9 mouse cellular contexts compared by ENCODE assay signal in the genomic region with DNA sequence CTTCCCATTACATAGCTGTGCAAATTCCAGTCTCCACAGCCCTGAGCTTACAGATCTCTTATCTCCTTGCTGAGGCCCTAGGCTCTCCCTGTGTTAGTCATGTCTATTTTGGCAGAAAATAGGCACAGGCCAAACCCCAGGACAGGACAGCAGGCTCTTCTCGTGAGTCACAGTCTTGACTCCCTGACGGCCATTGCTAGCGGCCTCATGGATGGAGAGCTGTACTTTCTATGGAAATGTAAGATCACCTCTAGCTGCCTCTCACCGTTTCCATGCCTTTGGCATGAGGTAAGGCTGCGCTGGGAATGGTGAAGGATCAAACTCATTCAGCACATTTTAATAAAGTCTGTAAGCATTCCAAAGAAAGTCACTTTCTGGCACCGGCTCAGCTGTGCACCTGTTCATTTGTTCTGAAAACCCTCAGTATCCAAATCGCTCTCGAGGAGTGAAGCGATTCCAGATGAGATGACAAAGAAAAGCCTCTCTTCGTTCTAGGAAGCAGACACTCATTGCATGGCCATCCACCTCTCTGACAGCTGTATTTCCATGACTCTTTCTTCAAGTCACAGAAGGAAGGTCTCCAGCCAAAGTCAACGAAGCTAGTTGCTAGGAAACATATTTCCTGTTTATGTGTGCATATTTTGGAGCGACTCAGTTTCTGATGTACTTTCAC.
DNase-seq lines count a peak whose midpoint lies in the region; ATAC-seq lines count a peak whose summit lies in the region.
"Had no signal": no experiment of that assay in that cellular context is flagged by ENCODE, and none has a peak within 500 bp of the region (broad histone marks: within the 10 kb centered on the region; RNA-seq: fewer than 3 reads in every experiment).

No protein-coding gene starts in this region.

- no peak overlapping the region for H3K27ac ChIP-seq in intestine, embryonic 16.5 days (ENCODE audit: low read length)
- H3K27ac ChIP-seq: hindbrain, embryonic 15.5 days had no signal

- H3K4me2 ChIP-seq in intestine, embryonic 16.5 days (ENCODE audit: low read depth, low read length): no peak overlapping the region
- H3K4me2 ChIP-seq: hindbrain, embryonic 15.5 days had no signal

- DNase-seq in gastrocnemius, adult 18-20 months (ENCODE audit: low spot score): peak; percentile 45
- no peak for DNase-seq in gastrocnemius, postnatal 25 days
- DNase-seq in T-cell, adult 2 months (ENCODE audit: low spot score): peak; percentile 66
- peak; percentile 84 for DNase-seq in lung, postnatal 25 days (ENCODE audit: low spot score)
- no peak for DNase-seq in ovary, postnatal 36 days (ENCODE audit: low spot score)
- no peak for DNase-seq in right cerebral cortex, postnatal 14 days

- H3K4me3 ChIP-seq in intestine, embryonic 16.5 days (ENCODE audit: low read length): no peak overlapping the region
- H3K4me3 ChIP-seq: hindbrain, embryonic 15.5 days had no signal

- H3K9me3 ChIP-seq in intestine, embryonic 16.5 days (ENCODE audit: control insufficient read depth, low read length): no peaks in the 10 kb centered on the region
- H3K9me3 ChIP-seq: hindbrain, embryonic 15.5 days had no signal

- H3K4me1 ChIP-seq in intestine, embryonic 16.5 days (ENCODE audit: control insufficient read depth, insufficient read depth, low read length): peaks cover 14% of the 10 kb centered on the region; the same call in 1 of the 2 replicates

- no peak overlapping the region for H3K9ac ChIP-seq in intestine, embryonic 16.5 days (ENCODE audit: low read depth, low read length)
- H3K9ac ChIP-seq: hindbrain, embryonic 15.5 days had no signal

- no peaks in the 10 kb centered on the region for H3K27me3 ChIP-seq in intestine, embryonic 16.5 days (replicated peaks; ENCODE audit: control insufficient read depth, insufficient read depth, low read length)
- H3K27me3 ChIP-seq: hindbrain, embryonic 15.5 days had no signal

- ATAC-seq in erythroid progenitor cell, adult 5-6 weeks (replicated peaks; ENCODE audit: low FRiP score, poor library complexity, severe bottlenecking): peak; percentile 35; the same call in 1 of the 2 replicates
- peak; percentile 45; the same call in 1 of the 2 replicates for ATAC-seq in intestine, embryonic 16.5 days

- no peaks in the 10 kb centered on the region for H3K36me3 ChIP-seq in intestine, embryonic 16.5 days (ENCODE audit: control insufficient read depth, insufficient read depth, low read length)
- H3K36me3 ChIP-seq: hindbrain, embryonic 15.5 days had no signal

- 59% methylated on average over 12 of the region's 12 CpGs for WGBS in intestine, embryonic 16.5 days

Comparison
In these comparisons a context has a peak if more than half of its experiments do, and no peak if none do; other contexts are left out.
1. DNase-seq: peak in gastrocnemius, adult 18-20 months (single experiment), T-cell, adult 2 months (single experiment) and lung, postnatal 25 days (single experiment); none in gastrocnemius, postnatal 25 days (single experiment), ovary, postnatal 36 days (single experiment) and right cerebral cortex, postnatal 14 days (single experiment).